11 mouse cellular contexts compared by ENCODE assay signal in genomic region chr13:55004646-55005045, GRCm38 (mm10). TPM values are rescaled to one million over a fixed set of nuclear protein-coding genes. Genes with fewer than 3 reads are reported as not detected.
DNase-seq lines count a peak whose midpoint lies in the region; ATAC-seq lines count a peak whose summit lies in the region.
"Had no signal": no experiment of that assay in that cellular context is flagged by ENCODE, and none has a peak within 500 bp of the region (broad histone marks: within the 10 kb centered on the region; RNA-seq: fewer than 3 reads in every experiment).

No protein-coding gene starts in this region.

- H3K4me2 ChIP-seq in intestine, embryonic 14.5 days (ENCODE audit: low read length), result no peak overlapping the region
- no peak overlapping the region for H3K4me2 ChIP-seq in intestine, embryonic 16.5 days (ENCODE audit: low read depth, low read length)
- H3K4me2 ChIP-seq in forebrain, embryonic 12.5 days, result no peak overlapping the region
- H3K4me2 ChIP-seq: liver, embryonic 13.5 days had no signal

- no peaks in the 10 kb centered on the region for H3K9me3 ChIP-seq in intestine, embryonic 14.5 days (ENCODE audit: control insufficient read depth, low read length)
- H3K9me3 ChIP-seq in intestine, embryonic 16.5 days (ENCODE audit: control insufficient read depth, low read length), result no peaks in the 10 kb centered on the region
- no peaks in the 10 kb centered on the region for H3K9me3 ChIP-seq in forebrain, embryonic 12.5 days
- H3K9me3 ChIP-seq: liver, embryonic 13.5 days had no signal

- no peak overlapping the region for H3K4me3 ChIP-seq in intestine, embryonic 14.5 days (ENCODE audit: low read depth, low read length)
- no peak overlapping the region for H3K4me3 ChIP-seq in intestine, embryonic 16.5 days (ENCODE audit: low read length)
- H3K4me3 ChIP-seq in forebrain, embryonic 12.5 days (replicated peaks), result no peak overlapping the region
- H3K4me3 ChIP-seq: liver, embryonic 13.5 days had no signal

- WGBS in intestine, embryonic 14.5 days, result 64% methylated on average over 11 of the region's 11 CpGs
- 56% methylated on average over 11 of the region's 11 CpGs for WGBS in intestine, embryonic 16.5 days
- 82% methylated on average over 11 of the region's 11 CpGs for WGBS in forebrain, embryonic 12.5 days

- no peak overlapping the region for H3K9ac ChIP-seq in intestine, embryonic 14.5 days (ENCODE audit: low read length)
- no peak overlapping the region for H3K9ac ChIP-seq in intestine, embryonic 16.5 days (ENCODE audit: low read depth, low read length)
- no peak overlapping the region for H3K9ac ChIP-seq in forebrain, embryonic 12.5 days
- H3K9ac ChIP-seq: liver, embryonic 13.5 days had no signal

- H3K27me3 ChIP-seq in intestine, embryonic 14.5 days (replicated peaks; ENCODE audit: control insufficient read depth, insufficient read depth, low read length), result no peaks in the 10 kb centered on the region
- no peaks in the 10 kb centered on the region for H3K27me3 ChIP-seq in intestine, embryonic 16.5 days (replicated peaks; ENCODE audit: control insufficient read depth, insufficient read depth, low read length)
- H3K27me3 ChIP-seq in forebrain, embryonic 12.5 days, result peaks cover 32% of the 10 kb centered on the region
- H3K27me3 ChIP-seq: liver, embryonic 13.5 days had no signal

- no peaks in the 10 kb centered on the region for H3K4me1 ChIP-seq in intestine, embryonic 14.5 days (replicated peaks; ENCODE audit: control insufficient read depth, insufficient read depth, low read length)
- 0 out of 2 replicates have a peak, but pooled peaks cover 2% of the 10 kb centered on the region for H3K4me1 ChIP-seq in intestine, embryonic 16.5 days (ENCODE audit: control insufficient read depth, insufficient read depth, low read length)
- H3K4me1 ChIP-seq in forebrain, embryonic 12.5 days, result peaks cover 43% of the 10 kb centered on the region
- H3K4me1 ChIP-seq: liver, embryonic 13.5 days had no signal

- peak; percentile 22 for DNase-seq in adrenal gland, postnatal 25 days
- no peak for DNase-seq in adrenal gland, adult 18-20 months (ENCODE audit: low spot score in 2 of 2)
- DNase-seq in intestine, embryonic 14.5 days (ENCODE audit: low spot score), result no peak
- peak; percentile 64 for DNase-seq in testis, postnatal 10 days (ENCODE audit: low spot score)
- DNase-seq in testis, postnatal 14 days (ENCODE audit: low spot score), result no peak
- DNase-seq in urinary bladder, postnatal 36 days (ENCODE audit: low spot score in 2 of 2), result peak; percentile 53 to 58
- DNase-seq: layer of hippocampus, adult 9-11 months; liver, embryonic 13.5 days had no signal

- H3K27ac ChIP-seq in intestine, embryonic 14.5 days (ENCODE audit: low read depth), result no peak overlapping the region
- no peak overlapping the region for H3K27ac ChIP-seq in intestine, embryonic 16.5 days (ENCODE audit: low read length)
- no peak overlapping the region for H3K27ac ChIP-seq in forebrain, embryonic 12.5 days
- H3K27ac ChIP-seq: liver, embryonic 13.5 days had no signal

- 0 out of 2 replicates have a peak, but pooled peaks have one; percentile 26 for ATAC-seq in intestine, embryonic 14.5 days (replicated peaks; ENCODE audit: low FRiP score, low TSS enrichment, low read depth)
- ATAC-seq in intestine, embryonic 16.5 days, result no peak
- no peak for ATAC-seq in forebrain, embryonic 12.5 days (ENCODE audit: low FRiP score)
- ATAC-seq: Patski had no signal

- no peaks in the 10 kb centered on the region for H3K36me3 ChIP-seq in intestine, embryonic 14.5 days (ENCODE audit: control insufficient read depth, insufficient read depth, low read length)
- H3K36me3 ChIP-seq in intestine, embryonic 16.5 days (ENCODE audit: control insufficient read depth, insufficient read depth, low read length), result no peaks in the 10 kb centered on the region
- peaks cover 4% of the 10 kb centered on the region; the same call in 1 of the 2 replicates for H3K36me3 ChIP-seq in forebrain, embryonic 12.5 days (replicated peaks)
- H3K36me3 ChIP-seq: liver, embryonic 13.5 days had no signal

RNA-seq across cellular contexts. Expression of gene Hk3, which starts 16.5 kb away (rescaled TPM):
- total RNA-seq in adrenal gland, postnatal 25 days (2021), result 0.52 and 0.88 TPM in 2 replicates
- 1 to 10 TPM; 1.1 to 2.6 TPM for total RNA-seq in adrenal gland, adult 18-20 months (2021)
- 1.3 and 1.6 TPM in 2 replicates for polyA plus RNA-seq in intestine, embryonic 14.5 days (2014; fragmentation: Nextera tagmentation; extraction: Ambion mirVana)
- polyA plus RNA-seq in intestine, embryonic 16.5 days (2015; fragmentation: Nextera tagmentation; extraction: Ambion mirVana), result 1.5 and 1.6 TPM in 2 replicates
- 0.32 and 0.96 TPM in 2 replicates for polyA plus RNA-seq in forebrain, embryonic 12.5 days (2016; fragmentation: Nextera tagmentation; extraction: Ambion mirVana)
- polyA plus RNA-seq: Patski had no signal

RNA-seq across cellular contexts. Expression of gene Unc5a, which starts 55.4 kb away (rescaled TPM):
- total RNA-seq in adrenal gland, postnatal 25 days (2021), result 6.6 and 9.0 TPM in 2 replicates
- 1 to 10 TPM; 7.4 to 9.1 TPM for total RNA-seq in adrenal gland, adult 18-20 months (2021)
- 3.1 and 3.6 TPM in 2 replicates for polyA plus RNA-seq in intestine, embryonic 14.5 days (2014; fragmentation: Nextera tagmentation; extraction: Ambion mirVana)
- 1.4 and 2.4 TPM in 2 replicates for polyA plus RNA-seq in intestine, embryonic 16.5 days (2015; fragmentation: Nextera tagmentation; extraction: Ambion mirVana)
- 4.8 and 5.6 TPM in 2 replicates for polyA plus RNA-seq in forebrain, embryonic 12.5 days (2016; fragmentation: Nextera tagmentation; extraction: Ambion mirVana)
- polyA plus RNA-seq: Patski had no signal

Comparison
In these comparisons a context has a peak if more than half of its experiments do, and no peak if none do; other contexts are left out.
1. DNase-seq: peak in adrenal gland, postnatal 25 days (single experiment), testis, postnatal 10 days (single experiment) and urinary bladder, postnatal 36 days (2 of 2); none in adrenal gland, adult 18-20 months (0 of 2), intestine, embryonic 14.5 days (single experiment) and testis, postnatal 14 days (single experiment).